In genomic region chr11:104571373-104571772, GRCm38 (mm10) we compare ENCODE assay signal across 8 mouse cellular contexts. TPM values are rescaled to one million over a fixed set of nuclear protein-coding genes. Genes with fewer than 3 reads are reported as not detected.
DNase-seq lines count a peak whose midpoint lies in the region; ATAC-seq lines count a peak whose summit lies in the region.
"Not testable (repeated sequence)": the region's sequence is repeated elsewhere in the genome, so short reads cannot be mapped to it uniquely, and the experiment has no call there.

No protein-coding gene starts in this region.

- DNase-seq in ZHBTc4 (ENCODE audit: low read depth, low spot score) = peak; percentile 67
- peak; percentile 65 for DNase-seq in embryo, embryonic 10 days (ENCODE audit: low spot score)
- DNase-seq in kidney, postnatal 4 days = peak; percentile 32 to 53
- DNase-seq in spleen, postnatal 10 days (ENCODE audit: low spot score in 2 of 2) = peak; percentile 23 to 38

- not testable (repeated sequence) for H3K27me3 ChIP-seq in liver, embryonic 16.5 days (ENCODE audit: control insufficient read depth, insufficient read depth, low read depth, low read length); midbrain, embryonic 16.5 days (ENCODE audit: control insufficient read depth, insufficient read depth, low read depth, low read length)

- H3K9ac ChIP-seq in liver, embryonic 16.5 days (ENCODE audit: low read depth, low read length) = peak overlapping the region; percentile 31; the same call in 1 of the 2 replicates
- peak overlapping the region; percentile 55 for H3K9ac ChIP-seq in midbrain, embryonic 16.5 days (ENCODE audit: low read depth, low read length)

- H3K4me3 ChIP-seq in liver, embryonic 16.5 days (ENCODE audit: low read depth, low read length) = peak overlapping the region; percentile 50
- H3K4me3 ChIP-seq in midbrain, embryonic 16.5 days (ENCODE audit: low read depth, low read length) = peak overlapping the region; percentile 37

- H3K4me2 ChIP-seq in liver, embryonic 16.5 days (ENCODE audit: low read depth, low read length) = peak overlapping the region; percentile 68
- H3K4me2 ChIP-seq in midbrain, embryonic 16.5 days (ENCODE audit: low read length) = peak overlapping the region; percentile 62

- H3K9me3 ChIP-seq in liver, embryonic 16.5 days (replicated peaks; ENCODE audit: control insufficient read depth, low read length); midbrain, embryonic 16.5 days (replicated peaks; ENCODE audit: control insufficient read depth, low read length, poor library complexity, severe bottlenecking): not testable (repeated sequence)

- H3K27ac ChIP-seq in liver, embryonic 16.5 days (ENCODE audit: low read length); midbrain, embryonic 16.5 days (ENCODE audit: low read length): not testable (repeated sequence)

- not testable (repeated sequence) for H3K36me3 ChIP-seq in liver, embryonic 16.5 days (ENCODE audit: control insufficient read depth, insufficient read depth); midbrain, embryonic 16.5 days (ENCODE audit: control insufficient read depth, insufficient read depth, low read length)

- H3K4me1 ChIP-seq in liver, embryonic 16.5 days (ENCODE audit: control insufficient read depth, low read depth, low read length); midbrain, embryonic 16.5 days (ENCODE audit: control insufficient read depth, insufficient read depth, low read length): not testable (repeated sequence)

- 3% methylated on average over 28 of the region's 28 CpGs for WGBS in liver, embryonic 16.5 days (ENCODE audit: insufficient replicate concordance)
- WGBS in midbrain, embryonic 16.5 days = 2% methylated on average over 28 of the region's 28 CpGs

- ATAC-seq in frontal cortex, adult (ENCODE audit: low TSS enrichment) = peak; percentile 43; the same call in 1 of the 2 replicates
- peak; percentile 91 to 94 for ATAC-seq in hematopoietic stem cell, adult 5-6 weeks (replicated peaks in 1 of 2; ENCODE audit: insufficient read depth in 1 of 2, low FRiP score in 2 of 2, low TSS enrichment in 1 of 2, low read depth in 1 of 2, poor library complexity in 2 of 2, severe bottlenecking in 2 of 2)
- ATAC-seq in liver, embryonic 16.5 days (ENCODE audit: low read depth) = peak; percentile 71
- 0 out of 2 replicates have a peak, but pooled peaks have one; percentile 28 for ATAC-seq in midbrain, embryonic 16.5 days

RNA-seq across cellular contexts. Expression of gene Myl4, which starts 20.9 kb away (rescaled TPM):
- total RNA-seq in hematopoietic stem cell, adult 5-6 weeks (2017) = 2.2 and 3.9 TPM in 2 replicates
- 6.0 and 8.7 TPM in 2 replicates for polyA plus RNA-seq in liver, embryonic 16.5 days (2015; fragmentation: Nextera tagmentation; extraction: Ambion mirVana)
- polyA plus RNA-seq in midbrain, embryonic 16.5 days (2015; fragmentation: Nextera tagmentation; extraction: Ambion mirVana) = 2.7 and 3.6 TPM in 2 replicates

RNA-seq across cellular contexts. Expression of gene Cdc27, which starts 21.0 kb away (rescaled TPM):
- total RNA-seq in hematopoietic stem cell, adult 5-6 weeks (2017) = 67.9 and 68.2 TPM in 2 replicates
- 17.5 and 18.1 TPM in 2 replicates for polyA plus RNA-seq in liver, embryonic 16.5 days (2015; fragmentation: Nextera tagmentation; extraction: Ambion mirVana)
- polyA plus RNA-seq in midbrain, embryonic 16.5 days (2015; fragmentation: Nextera tagmentation; extraction: Ambion mirVana) = 32.3 and 37.2 TPM in 2 replicates

RNA-seq across cellular contexts. Expression of gene Itgb3, which starts 36.4 kb away (rescaled TPM):
- 6.5 and 9.6 TPM in 2 replicates for total RNA-seq in hematopoietic stem cell, adult 5-6 weeks (2017)
- 13.8 and 16.0 TPM in 2 replicates for polyA plus RNA-seq in liver, embryonic 16.5 days (2015; fragmentation: Nextera tagmentation; extraction: Ambion mirVana)
- 0.80 and 0.99 TPM in 2 replicates for polyA plus RNA-seq in midbrain, embryonic 16.5 days (2015; fragmentation: Nextera tagmentation; extraction: Ambion mirVana)

Comparison
In these comparisons a context has a peak if more than half of its experiments do, and no peak if none do; other contexts are left out.
1. ATAC-seq: peak in every context shown above with its lines; median percentile 92 in hematopoietic stem cell, adult 5-6 weeks; 71 in liver, embryonic 16.5 days; 43 in frontal cortex, adult; 28 in midbrain, embryonic 16.5 days.